Mouse (Mus musculus): ENCODE data around the gene Teddm2. TPM values are rescaled to one million over a fixed set of nuclear protein-coding genes. Genes with fewer than 3 reads are reported as not detected.
"Not testable (repeated sequence)": the region's sequence is repeated elsewhere in the genome, so short reads cannot be mapped to it uniquely, and the experiment has no call there.

Teddm2 gene
- polyA plus RNA-seq, 1 experiment from 2014 or later = 0.45 TPM

DNA sequence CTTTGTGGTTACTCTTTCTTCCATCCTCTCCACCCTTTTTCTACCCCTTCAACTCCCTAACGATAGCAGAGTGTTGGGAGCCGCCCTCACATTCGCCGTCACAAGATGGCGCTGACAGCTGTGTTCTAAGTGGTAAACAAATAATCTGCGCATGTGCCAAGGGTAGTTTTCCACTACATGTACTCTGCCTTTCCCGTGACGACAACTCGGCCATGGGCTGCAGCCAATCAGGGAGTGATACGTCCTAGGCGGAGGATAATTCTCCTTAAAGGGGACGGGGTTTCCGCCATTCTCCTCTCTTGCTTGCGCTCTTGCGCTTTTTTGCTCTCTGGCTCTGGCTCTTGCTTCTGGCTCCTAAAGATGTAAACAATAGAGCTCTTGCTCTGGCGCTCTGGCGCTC lies 19.6 kb downstream of the Teddm2 start:
- not testable (repeated sequence) for H3K4me2 ChIP-seq (ENCODE audit: low read depth, low read length, severe bottlenecking); DNase-seq (ENCODE audit: low spot score); H3K9ac ChIP-seq (ENCODE audit: low read length); H3K9me3 ChIP-seq (ENCODE audit: control insufficient read depth, low read length); H3K4me3 ChIP-seq (ENCODE audit: low read depth, low read length); H3K27ac ChIP-seq (ENCODE audit: low read depth, low read length); ATAC-seq (replicated peaks; ENCODE audit: low FRiP score); H3K4me1 ChIP-seq (replicated peaks; ENCODE audit: control insufficient read depth, insufficient read depth, low read length); H3K36me3 ChIP-seq (ENCODE audit: control insufficient read depth, insufficient read depth, low read length); H3K27me3 ChIP-seq (ENCODE audit: control insufficient read depth, insufficient read depth, low read length)
- WGBS = 95% methylated on average over 17 of the region's 17 CpGs

DNA sequence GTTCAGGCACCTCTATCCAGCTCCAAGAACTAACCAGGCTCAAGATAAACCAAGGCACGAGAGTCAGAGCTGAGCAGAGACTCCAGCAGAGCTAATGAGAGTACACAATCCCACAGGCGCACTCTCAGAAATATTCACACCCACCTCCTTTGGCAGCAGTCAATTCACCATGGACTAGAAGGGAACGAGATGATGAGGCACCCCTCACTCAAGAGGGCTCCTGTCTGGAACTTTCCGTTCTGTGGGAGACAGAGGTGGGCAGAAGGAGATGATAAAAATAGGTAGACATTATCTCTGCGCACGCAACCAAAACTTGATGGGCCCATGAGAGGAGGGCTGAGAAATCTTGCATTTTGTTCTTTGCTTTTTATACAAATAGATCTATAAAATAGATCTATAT lies 26.0 kb downstream of the Teddm2 start, which contains the start of gene Teddm1b:
TSS of gene Teddm1b (plus strand) at position 301 of the 400 bp plus-strand sequence.
- Histone ChIP-seq H3K36me3 (ENCODE audit: control insufficient read depth, insufficient read depth, low read length) (no peaks in the 10 kb centered on the region), H3K9ac (ENCODE audit: low read length) (no peak within 1 kb of the TSS), H3K27me3 (ENCODE audit: control insufficient read depth, insufficient read depth, low read length) (no peaks in the 10 kb centered on the region), H3K4me1 (replicated peaks; ENCODE audit: control insufficient read depth, insufficient read depth, low read length) (no peaks in the 10 kb centered on the region), H3K27ac (ENCODE audit: low read depth, low read length) (no peak within 1 kb of the TSS), H3K4me2 (ENCODE audit: low read depth, low read length, severe bottlenecking) (no peak within 1 kb of the TSS), H3K9me3 (ENCODE audit: control insufficient read depth, low read length) (no peaks in the 10 kb centered on the region), H3K4me3 (ENCODE audit: low read depth, low read length) (no peak within 1 kb of the TSS)
- DNase-seq (ENCODE audit: low spot score) (no peak), ATAC-seq (replicated peaks; ENCODE audit: low FRiP score) (no peak)
- WGBS = 90% methylated on average over 6 of the region's 6 CpGs

DNA sequence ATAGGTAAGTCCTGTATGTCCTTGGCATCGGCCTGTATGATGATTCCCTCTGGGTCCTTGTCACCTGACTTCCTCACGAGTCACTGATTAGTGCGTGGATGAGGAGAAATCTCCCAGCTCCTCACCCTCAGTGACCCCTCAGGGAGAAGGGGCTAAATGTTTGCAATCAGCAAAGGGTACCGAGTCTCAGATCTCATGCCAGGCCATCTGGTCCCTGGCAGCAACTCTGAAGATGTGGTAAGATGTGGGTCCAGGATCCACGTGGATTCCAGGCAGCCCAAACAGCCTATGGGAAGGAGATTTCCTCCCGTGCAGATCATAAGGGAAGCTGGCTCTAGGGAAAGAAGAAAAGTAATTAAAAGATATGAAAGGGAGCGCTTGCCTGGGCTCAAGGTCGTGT lies 44.1 kb downstream of the Teddm2 start:
- no peak overlapping the region for H3K4me2 ChIP-seq (ENCODE audit: low read depth, low read length, severe bottlenecking)
- WGBS = 86% methylated on average over 8 of the region's 8 CpGs
- H3K27ac ChIP-seq (ENCODE audit: low read depth, low read length) = no peak overlapping the region
- H3K27me3 ChIP-seq (ENCODE audit: control insufficient read depth, insufficient read depth, low read length) = no peaks in the 10 kb centered on the region
- ATAC-seq (replicated peaks; ENCODE audit: low FRiP score) (no peak), DNase-seq (ENCODE audit: low spot score) (no peak)
- H3K4me3 ChIP-seq (ENCODE audit: low read depth, low read length) = no peak overlapping the region
- no peaks in the 10 kb centered on the region for H3K4me1 ChIP-seq (replicated peaks; ENCODE audit: control insufficient read depth, insufficient read depth, low read length)
- H3K9me3 ChIP-seq (ENCODE audit: control insufficient read depth, low read length) = no peaks in the 10 kb centered on the region
- no peak overlapping the region for H3K9ac ChIP-seq (ENCODE audit: low read length)
- no peaks in the 10 kb centered on the region for H3K36me3 ChIP-seq (ENCODE audit: control insufficient read depth, insufficient read depth, low read length)

DNA sequence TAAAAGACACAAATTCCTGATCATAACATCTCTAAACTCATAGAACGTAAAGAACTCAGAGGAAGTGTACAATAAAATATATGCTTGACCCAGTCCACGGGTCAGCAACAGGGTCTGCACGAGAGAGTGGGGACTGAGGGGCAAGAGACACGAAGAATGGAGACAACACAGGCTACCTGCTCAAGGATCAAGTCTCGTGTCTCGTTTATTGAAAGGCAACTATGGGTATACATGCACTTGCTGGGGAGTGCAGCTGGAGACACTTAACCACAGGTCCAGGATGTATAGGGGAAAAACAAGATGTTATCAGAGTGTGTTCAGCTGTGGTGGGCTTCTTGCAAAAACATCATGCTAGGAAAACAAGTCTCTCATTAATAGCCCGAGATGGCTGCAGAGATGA lies 47.3 kb downstream of the Teddm2 start:
- not testable (repeated sequence) for H3K27me3 ChIP-seq (ENCODE audit: control insufficient read depth, insufficient read depth, low read length); ATAC-seq (replicated peaks; ENCODE audit: low FRiP score); H3K36me3 ChIP-seq (ENCODE audit: control insufficient read depth, insufficient read depth, low read length); H3K4me2 ChIP-seq (ENCODE audit: low read depth, low read length, severe bottlenecking); H3K9ac ChIP-seq (ENCODE audit: low read length); H3K4me1 ChIP-seq (replicated peaks; ENCODE audit: control insufficient read depth, insufficient read depth, low read length); H3K27ac ChIP-seq (ENCODE audit: low read depth, low read length); DNase-seq (ENCODE audit: low spot score); H3K9me3 ChIP-seq (ENCODE audit: control insufficient read depth, low read length); H3K4me3 ChIP-seq (ENCODE audit: low read depth, low read length)
- 80% methylated on average over 7 of the region's 7 CpGs for WGBS

DNA sequence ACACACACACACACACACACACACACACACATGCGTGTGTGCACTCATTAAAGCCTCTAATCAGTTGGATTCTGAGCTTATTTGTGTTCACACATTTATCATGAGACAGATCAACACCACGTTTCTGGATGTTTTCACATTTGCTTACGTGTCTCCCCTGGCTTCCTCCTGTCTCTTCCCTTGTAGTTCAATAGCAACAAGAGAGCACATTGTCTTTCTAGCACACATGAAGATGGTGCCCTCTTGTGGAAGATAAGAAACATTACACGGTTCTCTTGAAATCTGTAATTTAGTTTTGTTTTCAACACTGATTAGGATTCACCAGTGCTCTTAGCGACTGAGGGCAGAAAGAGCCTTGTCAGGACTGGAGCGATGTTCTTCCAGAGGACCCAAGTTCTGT lies 53.2 kb downstream of the Teddm2 start:
- DNase-seq (ENCODE audit: low spot score) = no peak
- H3K27ac ChIP-seq (ENCODE audit: low read depth, low read length) = no peak overlapping the region
- H3K36me3 ChIP-seq (ENCODE audit: control insufficient read depth, insufficient read depth, low read length) = no peaks in the 10 kb centered on the region
- 32% methylated on average over 6 of the region's 6 CpGs for WGBS
- no peak overlapping the region for H3K4me2 ChIP-seq (ENCODE audit: low read depth, low read length, severe bottlenecking)
- H3K4me3 ChIP-seq (ENCODE audit: low read depth, low read length) = no peak overlapping the region
- no peaks in the 10 kb centered on the region for H3K27me3 ChIP-seq (ENCODE audit: control insufficient read depth, insufficient read depth, low read length)
- no peaks in the 10 kb centered on the region for H3K9me3 ChIP-seq (ENCODE audit: control insufficient read depth, low read length)
- ATAC-seq (replicated peaks; ENCODE audit: low FRiP score) = no peak
- H3K9ac ChIP-seq (ENCODE audit: low read length) = no peak overlapping the region
- no peaks in the 10 kb centered on the region for H3K4me1 ChIP-seq (replicated peaks; ENCODE audit: control insufficient read depth, insufficient read depth, low read length)

DNA sequence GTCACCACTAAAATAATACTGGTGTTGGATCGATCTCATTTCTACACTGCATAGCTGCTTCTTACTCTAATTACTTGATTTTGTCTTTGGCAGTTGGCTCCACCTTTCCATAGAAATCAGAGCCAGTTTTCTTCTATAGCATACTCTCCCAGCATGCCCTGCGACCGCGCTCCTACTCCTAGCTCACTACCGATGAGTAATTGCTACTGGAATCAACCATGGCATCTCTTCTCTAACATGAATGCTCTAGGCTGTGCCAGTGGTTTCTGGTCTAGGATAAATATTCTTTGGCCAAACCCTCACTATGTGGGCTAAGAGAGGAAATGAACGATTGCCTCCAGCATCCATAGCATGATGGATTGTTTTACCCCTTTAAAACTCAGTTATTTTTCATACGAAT lies 53.6 kb downstream of the Teddm2 start:
- Histone ChIP-seq H3K4me3 (ENCODE audit: low read depth, low read length) (no peak overlapping the region), H3K4me2 (ENCODE audit: low read depth, low read length, severe bottlenecking) (no peak overlapping the region), H3K4me1 (replicated peaks; ENCODE audit: control insufficient read depth, insufficient read depth, low read length) (no peaks in the 10 kb centered on the region), H3K27me3 (ENCODE audit: control insufficient read depth, insufficient read depth, low read length) (no peaks in the 10 kb centered on the region), H3K27ac (ENCODE audit: low read depth, low read length) (no peak overlapping the region), H3K9ac (ENCODE audit: low read length) (no peak overlapping the region), H3K36me3 (ENCODE audit: control insufficient read depth, insufficient read depth, low read length) (no peaks in the 10 kb centered on the region), H3K9me3 (ENCODE audit: control insufficient read depth, low read length) (no peaks in the 10 kb centered on the region)
- ATAC-seq (replicated peaks; ENCODE audit: low FRiP score) = no peak
- 93% methylated on average over 7 of the region's 7 CpGs for WGBS
- DNase-seq (ENCODE audit: low spot score) = no peak

DNA sequence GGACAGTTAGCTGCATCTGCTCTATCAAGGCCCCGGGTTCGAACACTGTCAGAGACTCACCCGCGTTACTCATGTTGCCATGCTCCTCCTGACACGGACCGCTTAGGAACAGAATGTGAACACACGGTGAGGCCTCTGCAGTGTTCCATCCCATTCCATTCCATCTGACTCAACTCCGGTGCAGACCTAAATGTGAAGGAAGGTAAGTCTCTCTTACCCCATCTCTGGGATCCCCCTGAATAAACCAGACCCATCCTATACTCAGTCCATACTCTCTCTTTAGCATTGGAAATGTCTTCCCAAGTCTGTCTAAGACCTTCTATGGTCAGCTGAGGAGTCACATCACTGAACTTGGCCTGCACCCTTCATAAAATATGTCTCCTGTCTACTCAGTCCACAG lies 56.0 kb downstream of the Teddm2 start, which contains the start of gene Rgsl1:
TSS of gene Rgsl1 (minus strand) at position 101 of the 400 bp plus-strand sequence.
- H3K4me1 ChIP-seq (replicated peaks; ENCODE audit: control insufficient read depth, insufficient read depth, low read length) = no peaks in the 10 kb centered on the region
- 94% methylated on average over 8 of the region's 8 CpGs for WGBS
- no peak within 1 kb of the TSS for H3K27ac ChIP-seq (ENCODE audit: low read depth, low read length)
- H3K9me3 ChIP-seq (ENCODE audit: control insufficient read depth, low read length) = no peaks in the 10 kb centered on the region
- H3K4me2 ChIP-seq (ENCODE audit: low read depth, low read length, severe bottlenecking) = no peak within 1 kb of the TSS
- ATAC-seq (replicated peaks; ENCODE audit: low FRiP score) = no peak
- no peak within 1 kb of the TSS for H3K9ac ChIP-seq (ENCODE audit: low read length)
- no peak for DNase-seq (ENCODE audit: low spot score)
- H3K27me3 ChIP-seq (ENCODE audit: control insufficient read depth, insufficient read depth, low read length) = no peaks in the 10 kb centered on the region
- no peaks in the 10 kb centered on the region for H3K36me3 ChIP-seq (ENCODE audit: control insufficient read depth, insufficient read depth, low read length)
- no peak within 1 kb of the TSS for H3K4me3 ChIP-seq (ENCODE audit: low read depth, low read length)

DNA sequence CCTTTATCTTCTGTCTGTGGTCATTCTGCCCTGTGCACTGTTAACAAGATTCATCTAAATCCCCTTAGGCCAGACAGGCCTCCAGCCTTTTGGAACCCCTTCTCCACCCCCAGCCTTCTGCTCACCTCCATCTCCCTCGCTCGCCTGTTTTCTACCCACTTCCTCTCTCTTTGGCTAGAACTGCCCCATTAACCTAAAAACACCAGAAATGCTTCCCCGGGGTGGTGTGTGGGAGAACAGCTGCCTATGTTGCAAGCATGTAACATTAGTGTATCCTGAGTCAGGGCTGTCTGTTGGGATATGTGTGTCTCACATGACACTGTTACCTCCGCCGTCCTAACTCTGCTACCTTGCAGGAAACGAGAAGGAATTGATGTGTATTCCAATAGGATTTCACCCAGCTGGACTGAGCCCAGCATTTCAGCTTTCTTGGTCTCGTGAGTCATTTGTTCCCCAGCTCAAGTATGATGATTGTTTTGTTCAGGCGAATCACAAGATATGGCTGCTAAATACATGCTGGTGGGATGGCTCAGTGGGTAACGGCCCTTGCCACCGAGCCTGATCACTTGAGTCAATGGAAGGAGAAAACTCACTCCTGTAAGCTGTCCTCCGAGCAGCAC lies 57.8 kb downstream of the Teddm2 start:
- no peak overlapping the region for H3K27ac ChIP-seq (ENCODE audit: low read depth, low read length)
- no peak for ATAC-seq (replicated peaks; ENCODE audit: low FRiP score)
- no peak overlapping the region for H3K4me3 ChIP-seq (ENCODE audit: low read depth, low read length)

DNA sequence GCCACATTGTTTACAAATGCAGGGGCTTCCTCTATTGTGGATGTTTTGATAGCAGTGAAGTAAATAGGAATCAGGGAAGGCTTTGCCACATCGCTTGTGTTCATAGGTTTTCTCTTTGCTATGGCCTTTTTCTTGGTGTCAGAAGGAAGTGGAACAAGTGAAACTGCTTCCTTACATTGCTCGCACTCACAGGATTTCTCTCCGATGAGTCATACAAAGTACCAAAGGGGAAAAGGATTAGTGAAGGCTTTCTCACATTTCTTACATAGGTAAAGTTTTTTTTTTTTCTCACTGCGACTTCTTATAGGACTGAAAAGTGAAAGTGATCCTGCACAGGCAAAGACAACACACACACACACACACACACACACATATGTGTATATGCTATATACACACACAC lies 64.0 kb downstream of the Teddm2 start:
- no peaks in the 10 kb centered on the region for H3K4me1 ChIP-seq (replicated peaks; ENCODE audit: control insufficient read depth, insufficient read depth, low read length)
- no peaks in the 10 kb centered on the region for H3K9me3 ChIP-seq (ENCODE audit: control insufficient read depth, low read length)
- H3K27me3 ChIP-seq (ENCODE audit: control insufficient read depth, insufficient read depth, low read length) = no peaks in the 10 kb centered on the region
- DNase-seq (ENCODE audit: low spot score) = no peak
- no peak overlapping the region for H3K4me3 ChIP-seq (ENCODE audit: low read depth, low read length)
- no peak for ATAC-seq (replicated peaks; ENCODE audit: low FRiP score)
- H3K4me2 ChIP-seq (ENCODE audit: low read depth, low read length, severe bottlenecking) = no peak overlapping the region
- WGBS = 85% methylated on average over 4 of the region's 4 CpGs
- no peaks in the 10 kb centered on the region for H3K36me3 ChIP-seq (ENCODE audit: control insufficient read depth, insufficient read depth, low read length)
- H3K9ac ChIP-seq (ENCODE audit: low read length) = no peak overlapping the region
- no peak overlapping the region for H3K27ac ChIP-seq (ENCODE audit: low read depth, low read length)

More for the DNA sequence above, 57.8 kb downstream of the Teddm2 start:
- Histone ChIP-seq H3K36me3 (ENCODE audit: control insufficient read depth, insufficient read depth, low read length) (no peaks in the 10 kb centered on the region), H3K9ac (ENCODE audit: low read length) (no peak overlapping the region), H3K27me3 (ENCODE audit: control insufficient read depth, insufficient read depth, low read length) (no peaks in the 10 kb centered on the region), H3K4me2 (ENCODE audit: low read depth, low read length, severe bottlenecking) (no peak overlapping the region), H3K9me3 (ENCODE audit: control insufficient read depth, low read length) (no peaks in the 10 kb centered on the region), H3K4me1 (replicated peaks; ENCODE audit: control insufficient read depth, insufficient read depth, low read length) (no peaks in the 10 kb centered on the region)
- DNase-seq (ENCODE audit: low spot score) = no peak
- 90% methylated on average over 11 of the region's 11 CpGs for WGBS

Measured in forebrain, embryonic 11.5 days (tissue).